Mouse (Mus musculus) spleen, adult 2 months (tissue): ENCODE data around the gene Anks3.

Experiments
- CTCF ChIP-seq: fragments of 200-500 bp; IDR thresholded peaks from 2 replicates; pipeline ENCODE4 v1.5.1; 2011; ENCODE audit warnings: mild to moderate bottlenecking, inconsistent platforms; ENCODE audit not compliant: insufficient read depth, insufficient read length, insufficient replicate concordance; ENCODE audit errors: extremely low read depth
- POLR2A ChIP-seq: fragments of 200-500 bp; IDR thresholded peaks from 2 replicates; pipeline ENCODE4 v1.6.1; 2011; ENCODE audit warnings: low read depth, low read length, inconsistent platforms

DNA sequence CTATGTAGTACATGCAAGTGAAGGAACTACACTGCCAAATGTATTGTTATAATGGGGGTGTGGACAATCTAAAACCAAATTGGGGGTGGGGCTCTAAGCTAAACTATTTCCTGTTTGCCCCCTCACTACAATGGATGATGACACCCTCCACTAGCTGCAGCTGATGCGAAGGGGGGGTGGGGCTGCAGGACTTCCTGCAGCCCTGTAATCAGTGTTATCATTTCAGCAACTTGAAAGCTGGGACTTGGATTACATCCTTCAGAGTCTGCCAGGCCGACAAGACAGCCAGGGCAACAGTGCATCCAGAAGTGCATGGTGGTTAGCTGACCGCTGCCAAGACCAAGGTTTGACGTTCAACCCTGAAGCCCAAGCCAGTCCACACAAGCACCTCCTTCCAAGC, 7.6 kb upstream of the Anks3 start:
- TF ChIP-seq CTCF = no peak
- TF ChIP-seq POLR2A = no peak
